Mouse (Mus musculus): ENCODE data around the gene Pip4k2a.
A peak's percentile ranks its signal among the peaks of the same experiment; 100 is the strongest.

The Pip4k2a gene

GRCm38 (mm10) chr2:18923806-18924595 is 73.9 kb downstream of the Pip4k2a start:
- no peak for DNase-seq (ENCODE audit: low read depth, low spot score)

GRCm38 (mm10) chr2:18923098-18923649 is 74.8 kb downstream of the Pip4k2a start:
- DNase-seq (ENCODE audit: low read depth, low spot score): no peak

- no peak for DNase-seq (ENCODE audit: low read depth, low spot score)
Observed at GRCm38 (mm10) chr2:18921570-18922180, 76.3 kb downstream of the Pip4k2a start.

GRCm38 (mm10) chr2:18920461-18920877 is 77.5 kb downstream of the Pip4k2a start:
- no peak for DNase-seq (ENCODE audit: low read depth, low spot score)

- DNase-seq (ENCODE audit: low read depth, low spot score): no peak
Observed at GRCm38 (mm10) chr2:18919797-18920354, 78.0 kb downstream of the Pip4k2a start.

- no peak for DNase-seq (ENCODE audit: low read depth, low spot score)
Observed at GRCm38 (mm10) chr2:18917838-18918237, 80.1 kb downstream of the Pip4k2a start.

- no peak for DNase-seq (ENCODE audit: low read depth, low spot score)
Observed at GRCm38 (mm10) chr2:18917380-18917750, 80.6 kb downstream of the Pip4k2a start.

GRCm38 (mm10) chr2:18916615-18917379 is 81.1 kb downstream of the Pip4k2a start:
- no peak for DNase-seq (ENCODE audit: low read depth, low spot score)

- no peak for DNase-seq (ENCODE audit: low read depth, low spot score)
Observed at GRCm38 (mm10) chr2:18916042-18916407, 81.9 kb downstream of the Pip4k2a start.

- DNase-seq (ENCODE audit: low read depth, low spot score): no peak
Observed at GRCm38 (mm10) chr2:18915372-18916041, 82.4 kb downstream of the Pip4k2a start.

GRCm38 (mm10) chr2:18914750-18915149 is 83.2 kb downstream of the Pip4k2a start:
- no peak for DNase-seq (ENCODE audit: low read depth, low spot score)

- no peak for DNase-seq (ENCODE audit: low read depth, low spot score)
Observed at GRCm38 (mm10) chr2:18913642-18914041, 84.3 kb downstream of the Pip4k2a start.

GRCm38 (mm10) chr2:18911251-18911934 is 86.5 kb downstream of the Pip4k2a start:
- no peak for DNase-seq (ENCODE audit: low read depth, low spot score)

- no peak for DNase-seq (ENCODE audit: low read depth, low spot score)
Observed at GRCm38 (mm10) chr2:18910209-18910608, 87.7 kb downstream of the Pip4k2a start.

GRCm38 (mm10) chr2:18909713-18910112 is 88.2 kb downstream of the Pip4k2a start:
- no peak for DNase-seq (ENCODE audit: low read depth, low spot score)

GRCm38 (mm10) chr2:18907269-18907668 is 90.7 kb downstream of the Pip4k2a start:
- DNase-seq (ENCODE audit: low read depth, low spot score): no peak

GRCm38 (mm10) chr2:18906421-18907084 is 91.4 kb downstream of the Pip4k2a start:
- DNase-seq (ENCODE audit: low read depth, low spot score): peak; percentile 26

- no peak for DNase-seq (ENCODE audit: low read depth, low spot score)
Observed at GRCm38 (mm10) chr2:18903301-18904068, 94.4 kb downstream of the Pip4k2a start.

GRCm38 (mm10) chr2:18901133-18901532 is 96.8 kb downstream of the Pip4k2a start:
- DNase-seq (ENCODE audit: low read depth, low spot score): no peak
